Mouse (Mus musculus) liver, postnatal 0 days (tissue): Measurements from ENCODE around the gene Hoxd4.

Experiments used
- CTCF ChIP-seq: sonication (generic); IDR thresholded peaks from 2 replicates; pipeline ENCODE4 v1.5.1; 2016; ENCODE audit warnings: antibody characterized with exemption, low read depth
- EP300 ChIP-seq: IDR thresholded peaks from 2 replicates; pipeline ENCODE4 v1.6.1; 2016; ENCODE audit warnings: antibody characterized with exemption, low read depth, mild to moderate bottlenecking

- TF ChIP-seq CTCF (no peak), EP300 (no peak)
These were observed 14.8 kb downstream of the Hoxd4 start, which contains the start of gene Gm28230 for GRCm38 (mm10) chr2:74726551-74726950.
